In genomic region chr17:43362881-43363280, GRCm38 (mm10) we compare ENCODE assay signal across 10 mouse cellular contexts. TPM values are rescaled to one million over a fixed set of nuclear protein-coding genes. Genes with fewer than 3 reads are reported as not detected.
A peak's percentile ranks its signal among the peaks of the same experiment; 100 is the strongest.
DNase-seq lines count a peak whose midpoint lies in the region; ATAC-seq and TF ChIP-seq lines count a peak whose summit lies in the region.
"Had no signal": no experiment of that assay in that cellular context is flagged by ENCODE, and none has a peak within 500 bp of the region (broad histone marks: within the 10 kb centered on the region; RNA-seq: fewer than 3 reads in every experiment).

No protein-coding gene starts in this region.

- peaks cover 20% of the 10 kb centered on the region; the same call in 1 of the 2 replicates for H3K4me1 ChIP-seq in heart, embryonic 11.5 days (ENCODE audit: control insufficient read depth, insufficient read depth, low read length)
- H3K4me1 ChIP-seq in kidney, embryonic 16.5 days (ENCODE audit: insufficient read depth, low read length), result peaks cover 30% of the 10 kb centered on the region
- H3K4me1 ChIP-seq in lung, embryonic 16.5 days (replicated peaks; ENCODE audit: control insufficient read depth, insufficient read depth, low read length), result peaks cover 21% of the 10 kb centered on the region
- no peaks in the 10 kb centered on the region for H3K4me1 ChIP-seq in intestine, postnatal 0 days (replicated peaks; ENCODE audit: control insufficient read depth, insufficient read depth, low read length)

- H3K4me2 ChIP-seq in heart, embryonic 11.5 days, result peak overlapping the region; percentile 33
- peak overlapping the region; percentile 40 for H3K4me2 ChIP-seq in kidney, embryonic 16.5 days (replicated peaks; ENCODE audit: low read depth, low read length)
- H3K4me2 ChIP-seq in lung, embryonic 16.5 days (ENCODE audit: low read depth, low read length), result peak overlapping the region; percentile 41
- peak overlapping the region; percentile 51; the same call in 1 of the 2 replicates for H3K4me2 ChIP-seq in intestine, postnatal 0 days (replicated peaks; ENCODE audit: low read depth)
- H3K4me2 ChIP-seq: midbrain, embryonic 11.5 days had no signal

- 62% methylated on average over 6 of the region's 6 CpGs for WGBS in heart, embryonic 11.5 days (ENCODE audit: insufficient replicate concordance)
- 66% methylated on average over 6 of the region's 6 CpGs for WGBS in kidney, embryonic 16.5 days
- 57% methylated on average over 6 of the region's 6 CpGs for WGBS in lung, embryonic 16.5 days
- WGBS in intestine, postnatal 0 days, result 53% methylated on average over 6 of the region's 6 CpGs

- H3K27ac ChIP-seq in heart, embryonic 11.5 days (ENCODE audit: low read depth, low read length), result no peak overlapping the region
- peak overlapping the region; percentile 47; the same call in 1 of the 2 replicates for H3K27ac ChIP-seq in kidney, embryonic 16.5 days (ENCODE audit: low read length)
- 0 out of 2 replicates have a peak overlapping the region, but pooled peaks have one; percentile 19 for H3K27ac ChIP-seq in lung, embryonic 16.5 days (ENCODE audit: low read length)
- H3K27ac ChIP-seq in intestine, postnatal 0 days (ENCODE audit: low read depth, low read length), result no peak overlapping the region

- no peak for TF ChIP-seq CTCF in intestine, postnatal 0 days (IDR thresholded peaks at IDR 0.05; ENCODE audit: low read depth)

- H3K36me3 ChIP-seq in heart, embryonic 11.5 days (ENCODE audit: control insufficient read depth, insufficient read depth, low read length), result no peaks in the 10 kb centered on the region
- no peaks in the 10 kb centered on the region for H3K36me3 ChIP-seq in kidney, embryonic 16.5 days (ENCODE audit: insufficient read depth, low read length)
- no peaks in the 10 kb centered on the region for H3K36me3 ChIP-seq in lung, embryonic 16.5 days (ENCODE audit: control insufficient read depth, insufficient read depth, low read length)
- H3K36me3 ChIP-seq in intestine, postnatal 0 days (ENCODE audit: control insufficient read depth, insufficient read depth), result no peaks in the 10 kb centered on the region

- H3K4me3 ChIP-seq in heart, embryonic 11.5 days (ENCODE audit: low read depth, low read length), result no peak overlapping the region
- H3K4me3 ChIP-seq in kidney, embryonic 16.5 days (ENCODE audit: low read length), result peak overlapping the region; percentile 25
- H3K4me3 ChIP-seq in lung, embryonic 16.5 days (ENCODE audit: low read length), result peak overlapping the region; percentile 28; the same call in 1 of the 2 replicates
- no peak overlapping the region for H3K4me3 ChIP-seq in intestine, postnatal 0 days (ENCODE audit: low read depth, low read length)

- H3K9ac ChIP-seq in heart, embryonic 11.5 days (ENCODE audit: low read depth, low read length), result no peak overlapping the region
- H3K9ac ChIP-seq in kidney, embryonic 16.5 days (replicated peaks; ENCODE audit: low read length), result no peak overlapping the region
- H3K9ac ChIP-seq in lung, embryonic 16.5 days (ENCODE audit: low read length), result no peak overlapping the region
- no peak overlapping the region for H3K9ac ChIP-seq in intestine, postnatal 0 days (ENCODE audit: low read depth, low read length)

- peaks cover 5% of the 10 kb centered on the region; the same call in 1 of the 2 replicates for H3K27me3 ChIP-seq in heart, embryonic 11.5 days (ENCODE audit: control insufficient read depth, insufficient read depth, low read length)
- no peaks in the 10 kb centered on the region for H3K27me3 ChIP-seq in kidney, embryonic 16.5 days (ENCODE audit: insufficient read depth, low read length)
- H3K27me3 ChIP-seq in lung, embryonic 16.5 days (ENCODE audit: control insufficient read depth, insufficient read depth, low read depth, low read length), result no peaks in the 10 kb centered on the region
- no peaks in the 10 kb centered on the region for H3K27me3 ChIP-seq in intestine, postnatal 0 days (replicated peaks; ENCODE audit: control insufficient read depth, insufficient read depth, low read length)

- DNase-seq in heart, adult 9 months (ENCODE audit: low spot score in 2 of 2), result no peak
- DNase-seq in kidney, postnatal 4 days, result no peak
- no peak for DNase-seq in lung, postnatal 36 days
- DNase-seq: adrenal gland, postnatal 25 days; cerebellum, postnatal 10 days had no signal

- no peaks in the 10 kb centered on the region for H3K9me3 ChIP-seq in heart, embryonic 11.5 days (replicated peaks; ENCODE audit: control insufficient read depth, low read length)
- H3K9me3 ChIP-seq in kidney, embryonic 16.5 days (ENCODE audit: low read length), result no peaks in the 10 kb centered on the region
- no peaks in the 10 kb centered on the region for H3K9me3 ChIP-seq in lung, embryonic 16.5 days (ENCODE audit: control insufficient read depth, low read length)
- no peaks in the 10 kb centered on the region for H3K9me3 ChIP-seq in intestine, postnatal 0 days (ENCODE audit: control insufficient read depth)

- no peak for ATAC-seq in heart, embryonic 11.5 days (replicated peaks; ENCODE audit: insufficient number of reproducible peaks, low FRiP score, low TSS enrichment)
- ATAC-seq in kidney, embryonic 16.5 days (ENCODE audit: low FRiP score, low TSS enrichment), result no peak
- ATAC-seq in lung, embryonic 16.5 days (ENCODE audit: low read depth), result no peak
- ATAC-seq in intestine, postnatal 0 days, result no peak

RNA-seq across cellular contexts. Expression of gene Adgrf5, which starts 2.6 kb away (rescaled TPM):
- 13.9 and 20.8 TPM in 2 replicates for polyA plus RNA-seq in heart, embryonic 11.5 days (2014; fragmentation: Nextera tagmentation; extraction: Ambion mirVana)
- 25.5 and 26.7 TPM in 2 replicates for polyA plus RNA-seq in kidney, embryonic 16.5 days (2015; fragmentation: Nextera tagmentation; extraction: Ambion mirVana)
- polyA plus RNA-seq in lung, embryonic 16.5 days (2015; fragmentation: Nextera tagmentation; extraction: Ambion mirVana), result 34.5 and 34.9 TPM in 2 replicates
- 3.7 and 4.2 TPM in 2 replicates for polyA plus RNA-seq in intestine, postnatal 0 days (2015; fragmentation: Nextera tagmentation; extraction: Ambion mirVana)

Comparison
In these comparisons a context has a peak if more than half of its experiments do, and no peak if none do; other contexts are left out.
1. H3K27ac ChIP-seq: peak in kidney, embryonic 16.5 days (single experiment) and lung, embryonic 16.5 days (single experiment); none in heart, embryonic 11.5 days (single experiment) and intestine, postnatal 0 days (single experiment).
2. H3K4me3 ChIP-seq: peak in kidney, embryonic 16.5 days (single experiment) and lung, embryonic 16.5 days (single experiment); none in heart, embryonic 11.5 days (single experiment) and intestine, postnatal 0 days (single experiment).
3. Peak in every context shown above with its lines, with median percentiles within 50 percentile points of each other: H3K4me2 ChIP-seq.